Mouse (Mus musculus): ENCODE measurements around the gene Ablim2.

Gene Ablim2

GRCm38 (mm10) chr5:35915629-35916300 lies 158.1 kb downstream of the Ablim2 start:
- no peak for DNase-seq (ENCODE audit: low spot score)

GRCm38 (mm10) chr5:35916666-35917065 lies 159.0 kb downstream of the Ablim2 start:
- no peak for DNase-seq (ENCODE audit: low spot score)

- no peak for DNase-seq (ENCODE audit: low spot score)
Measured at GRCm38 (mm10) chr5:35918387-35918786, 160.7 kb downstream of the Ablim2 start.

- DNase-seq (ENCODE audit: low spot score), result no peak
Measured at GRCm38 (mm10) chr5:35920076-35920475, 162.4 kb downstream of the Ablim2 start.

- DNase-seq (ENCODE audit: low spot score), result no peak
Measured at GRCm38 (mm10) chr5:35920557-35920956, 162.9 kb downstream of the Ablim2 start.

- DNase-seq (ENCODE audit: low spot score), result no peak
Measured at GRCm38 (mm10) chr5:35921141-35921540, 163.5 kb downstream of the Ablim2 start.

GRCm38 (mm10) chr5:35921595-35922254 lies 164.0 kb downstream of the Ablim2 start:
- peak; percentile 39 for DNase-seq (ENCODE audit: low spot score)

- no peak for DNase-seq (ENCODE audit: low spot score)
Measured at GRCm38 (mm10) chr5:35923448-35923847, 165.8 kb downstream of the Ablim2 start.

- no peak for DNase-seq (ENCODE audit: low spot score)
Measured at GRCm38 (mm10) chr5:35925171-35925634, 167.5 kb downstream of the Ablim2 start.

- no peak for DNase-seq (ENCODE audit: low spot score)
Measured at GRCm38 (mm10) chr5:35926511-35926910, 168.8 kb downstream of the Ablim2 start.

GRCm38 (mm10) chr5:35931296-35931695 lies 173.6 kb downstream of the Ablim2 start:
- DNase-seq (ENCODE audit: low spot score), result no peak

GRCm38 (mm10) chr5:35933059-35933458 lies 175.4 kb downstream of the Ablim2 start:
- DNase-seq (ENCODE audit: low spot score), result no peak

Measured in testis, postnatal 14 days (tissue).